Comparison of ENCODE assay signal across 12 mouse cellular contexts in genomic region chr5:124232360-124233143, GRCm38 (mm10). TPM values are rescaled to one million over a fixed set of nuclear protein-coding genes. Genes with fewer than 3 reads are reported as not detected.
DNase-seq lines count a peak whose midpoint lies in the region; ATAC-seq lines count a peak whose summit lies in the region.
"Had no signal": no experiment of that assay in that cellular context is flagged by ENCODE, and none has a peak within 500 bp of the region (broad histone marks: within the 10 kb centered on the region; RNA-seq: fewer than 3 reads in every experiment).

No protein-coding gene starts in this region.

- intact Hi-C loops in heart, postnatal 36 days (cut with DNase I) = no loop called here

- no peak for DNase-seq in heart, postnatal 36 days
- DNase-seq in neural tube, embryonic 10.5 days (ENCODE audit: extremely low spot score, low spot score) = no peak
- no peak for DNase-seq in liver, embryonic 13.5 days
- peak; percentile 89 for DNase-seq in thymus, postnatal 25 days
- no peak for DNase-seq in urinary bladder, adult 2 months (ENCODE audit: low spot score)
- DNase-seq: cerebellum, adult 9-10 months; kidney, adult 2 months had no signal

- H3K9me3 ChIP-seq in heart, embryonic 14.5 days (ENCODE audit: control insufficient read depth, low read length) = no peaks in the 10 kb centered on the region
- no peaks in the 10 kb centered on the region for H3K9me3 ChIP-seq in neural tube, embryonic 13.5 days
- no peaks in the 10 kb centered on the region for H3K9me3 ChIP-seq in liver, embryonic 13.5 days (replicated peaks)
- no peaks in the 10 kb centered on the region for H3K9me3 ChIP-seq in forebrain, embryonic 15.5 days
- H3K9me3 ChIP-seq: forebrain, embryonic 12.5 days; limb, embryonic 15.5 days had no signal

- H3K4me1 ChIP-seq in heart, embryonic 14.5 days (ENCODE audit: control insufficient read depth in 2 of 2, insufficient read depth in 2 of 2, low read length in 2 of 2) = peaks cover 49 to 59% of the 10 kb centered on the region in 2 experiments
- peaks cover 37% of the 10 kb centered on the region for H3K4me1 ChIP-seq in neural tube, embryonic 13.5 days (replicated peaks)
- H3K4me1 ChIP-seq in liver, embryonic 13.5 days (replicated peaks) = peaks cover 66% of the 10 kb centered on the region
- peaks cover 4% of the 10 kb centered on the region; the same call in 1 of the 2 replicates for H3K4me1 ChIP-seq in forebrain, embryonic 15.5 days

- H3K27me3 ChIP-seq in heart, embryonic 14.5 days (ENCODE audit: control insufficient read depth, insufficient read depth, low read length) = no peaks in the 10 kb centered on the region
- H3K27me3 ChIP-seq in neural tube, embryonic 13.5 days = no peaks in the 10 kb centered on the region
- no peaks in the 10 kb centered on the region for H3K27me3 ChIP-seq in liver, embryonic 13.5 days
- no peaks in the 10 kb centered on the region for H3K27me3 ChIP-seq in forebrain, embryonic 15.5 days
- H3K27me3 ChIP-seq: forebrain, embryonic 12.5 days; limb, embryonic 15.5 days had no signal

- H3K9ac ChIP-seq in heart, embryonic 14.5 days (ENCODE audit: low read length) = peak overlapping the region; percentile 54
- 0 out of 2 replicates have a peak overlapping the region, but pooled peaks have one; percentile 31 for H3K9ac ChIP-seq in neural tube, embryonic 13.5 days
- no peak overlapping the region for H3K9ac ChIP-seq in liver, embryonic 13.5 days
- H3K9ac ChIP-seq in forebrain, embryonic 15.5 days (replicated peaks) = no peak overlapping the region
- H3K9ac ChIP-seq: forebrain, embryonic 12.5 days; limb, embryonic 15.5 days had no signal

- WGBS in heart, embryonic 14.5 days = 41% methylated on average over 18 of the region's 18 CpGs
- 57% methylated on average over 18 of the region's 18 CpGs for WGBS in neural tube, embryonic 13.5 days
- WGBS in liver, embryonic 13.5 days (ENCODE audit: insufficient replicate concordance) = 75% methylated on average over 18 of the region's 18 CpGs
- 81% methylated on average over 18 of the region's 18 CpGs for WGBS in forebrain, embryonic 15.5 days

- H3K4me3 ChIP-seq in heart, embryonic 14.5 days (ENCODE audit: control insufficient read depth in 1 of 2, insufficient read depth in 1 of 2, low read depth in 1 of 2, low read length in 2 of 2) = no peak overlapping the region
- no peak overlapping the region for H3K4me3 ChIP-seq in neural tube, embryonic 13.5 days
- no peak overlapping the region for H3K4me3 ChIP-seq in liver, embryonic 13.5 days (replicated peaks)
- no peak overlapping the region for H3K4me3 ChIP-seq in forebrain, embryonic 15.5 days
- H3K4me3 ChIP-seq: forebrain, embryonic 12.5 days; limb, embryonic 15.5 days had no signal

- ATAC-seq in heart, embryonic 14.5 days (ENCODE audit: insufficient number of reproducible peaks, insufficient read depth, low FRiP score, low read depth) = 0 out of 2 replicates have a peak, but pooled peaks have one; percentile 31
- no peak for ATAC-seq in neural tube, embryonic 13.5 days (ENCODE audit: low read depth)
- ATAC-seq in liver, embryonic 13.5 days (ENCODE audit: low read depth) = peak; percentile 64
- no peak for ATAC-seq in forebrain, embryonic 15.5 days (replicated peaks)

- 0 out of 2 replicates have a peak, but pooled peaks cover 2% of the 10 kb centered on the region for H3K36me3 ChIP-seq in heart, embryonic 14.5 days (ENCODE audit: control insufficient read depth, insufficient read depth, low read length)
- no peaks in the 10 kb centered on the region for H3K36me3 ChIP-seq in neural tube, embryonic 13.5 days
- H3K36me3 ChIP-seq in liver, embryonic 13.5 days = no peaks in the 10 kb centered on the region
- H3K36me3 ChIP-seq in forebrain, embryonic 15.5 days = no peaks in the 10 kb centered on the region
- H3K36me3 ChIP-seq: forebrain, embryonic 12.5 days; limb, embryonic 15.5 days had no signal

- peak overlapping the region; percentile 74 to 83 for H3K27ac ChIP-seq in heart, embryonic 14.5 days (replicated peaks in 1 of 2; ENCODE audit: control insufficient read depth in 1 of 2, insufficient read depth in 1 of 2, low read depth in 2 of 2, low read length in 2 of 2)
- H3K27ac ChIP-seq in neural tube, embryonic 13.5 days (replicated peaks) = no peak overlapping the region; the same call in 1 of the 2 replicates
- peak overlapping the region; percentile 75 for H3K27ac ChIP-seq in liver, embryonic 13.5 days
- H3K27ac ChIP-seq in forebrain, embryonic 15.5 days (replicated peaks) = no peak overlapping the region
- H3K27ac ChIP-seq: forebrain, embryonic 12.5 days; limb, embryonic 15.5 days had no signal

- H3K4me2 ChIP-seq in heart, embryonic 14.5 days (ENCODE audit: low read length) = peak overlapping the region; percentile 25
- no peak overlapping the region for H3K4me2 ChIP-seq in neural tube, embryonic 13.5 days
- peak overlapping the region; percentile 3 for H3K4me2 ChIP-seq in liver, embryonic 13.5 days
- no peak overlapping the region for H3K4me2 ChIP-seq in forebrain, embryonic 15.5 days (replicated peaks)
- H3K4me2 ChIP-seq: forebrain, embryonic 12.5 days; limb, embryonic 15.5 days had no signal

RNA-seq across cellular contexts. Expression of gene Pitpnm2, which starts 17.0 kb away (rescaled TPM):
- 10.2 and 12.0 TPM in 2 replicates for polyA plus RNA-seq in heart, embryonic 14.5 days (2014; fragmentation: Nextera tagmentation; extraction: Ambion mirVana)
- total RNA-seq in heart, postnatal 36 days (2021) = 10 to 100 TPM; 43.9 to 45.5 TPM
- 7.9 and 8.4 TPM in 2 replicates for polyA plus RNA-seq in neural tube, embryonic 13.5 days (2015; fragmentation: Nextera tagmentation; extraction: Ambion mirVana)
- polyA plus RNA-seq in liver, embryonic 13.5 days (2015; fragmentation: Nextera tagmentation; extraction: Ambion mirVana) = 1.3 and 1.4 TPM in 2 replicates
- 23.0 and 33.6 TPM in 2 replicates for polyA plus RNA-seq in urinary bladder, adult 2 months (2012; rRNA removed)
- polyA plus RNA-seq in forebrain, embryonic 15.5 days (2015; fragmentation: Nextera tagmentation; extraction: Ambion mirVana) = 10.9 and 11.4 TPM in 2 replicates

Comparison
In these comparisons a context has a peak if more than half of its experiments do, and no peak if none do; other contexts are left out.
1. ATAC-seq: peak in heart, embryonic 14.5 days (single experiment) and liver, embryonic 13.5 days (single experiment); none in neural tube, embryonic 13.5 days (single experiment) and forebrain, embryonic 15.5 days (single experiment).
2. H3K27ac ChIP-seq: peak in heart, embryonic 14.5 days (2 of 2) and liver, embryonic 13.5 days (single experiment); none in neural tube, embryonic 13.5 days (single experiment) and forebrain, embryonic 15.5 days (single experiment).
3. H3K4me2 ChIP-seq: peak in heart, embryonic 14.5 days (single experiment) and liver, embryonic 13.5 days (single experiment); none in neural tube, embryonic 13.5 days (single experiment) and forebrain, embryonic 15.5 days (single experiment).
4. H3K9ac ChIP-seq: peak in heart, embryonic 14.5 days (single experiment) and neural tube, embryonic 13.5 days (single experiment); none in liver, embryonic 13.5 days (single experiment) and forebrain, embryonic 15.5 days (single experiment).